In the genomic region with DNA sequence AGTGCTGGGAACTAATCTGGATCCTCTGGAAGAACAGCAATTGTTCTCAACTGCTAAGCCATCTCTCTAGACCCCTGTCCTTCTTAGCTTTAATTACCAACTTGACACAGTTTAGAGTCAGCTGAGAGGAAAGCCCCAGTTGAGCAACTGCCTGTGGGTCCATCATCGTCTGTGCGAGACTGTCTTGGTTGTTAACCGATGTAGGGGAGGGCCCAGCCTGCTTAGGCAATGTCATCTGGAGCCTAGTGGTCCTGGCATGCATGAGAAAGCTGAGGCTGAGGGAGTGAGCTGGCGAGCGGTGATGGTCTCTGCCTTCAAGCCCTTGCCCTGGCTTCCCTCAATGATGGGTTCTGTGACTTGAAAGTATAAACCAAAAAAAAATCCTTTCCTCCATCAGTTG, we compare ENCODE assay signal across 25 mouse cellular contexts. TPM values are rescaled to one million over a fixed set of nuclear protein-coding genes. Genes with fewer than 3 reads are reported as not detected.
"Had no signal": no experiment of that assay in that cellular context is flagged by ENCODE, and none has a peak within 500 bp of the region (broad histone marks: within the 10 kb centered on the region; RNA-seq: fewer than 3 reads in every experiment).

No protein-coding gene starts in this region.

- H3K4me2 ChIP-seq: lung, embryonic 14.5 days; midbrain, embryonic 12.5 days; neural tube, embryonic 13.5 days; neural tube, embryonic 15.5 days had no signal

- H3K9ac ChIP-seq: lung, embryonic 14.5 days; midbrain, embryonic 12.5 days; neural tube, embryonic 13.5 days; neural tube, embryonic 15.5 days had no signal

- H3K27ac ChIP-seq: midbrain, embryonic 10.5 days; midbrain, embryonic 12.5 days; neural tube, embryonic 13.5 days; neural tube, embryonic 15.5 days had no signal

- H3K36me3 ChIP-seq: midbrain, embryonic 10.5 days; midbrain, embryonic 12.5 days; neural tube, embryonic 13.5 days; neural tube, embryonic 15.5 days had no signal

- H3K4me3 ChIP-seq: midbrain, embryonic 10.5 days; midbrain, embryonic 12.5 days; myocyte; neural tube, embryonic 13.5 days; neural tube, embryonic 15.5 days had no signal

- ATAC-seq: midbrain, embryonic 16.5 days had no signal

- H3K9me3 ChIP-seq: midbrain, embryonic 10.5 days; midbrain, embryonic 12.5 days; neural tube, embryonic 13.5 days; neural tube, embryonic 15.5 days had no signal

- H3K4me1 ChIP-seq: midbrain, embryonic 12.5 days; neural tube, embryonic 13.5 days; neural tube, embryonic 15.5 days had no signal

- DNase-seq: lung, adult 18-20 months; lung, embryonic 14.5 days; lung, postnatal 10 days; lung, postnatal 4 days; midbrain, embryonic 14.5 days; retina, postnatal 1 day; right cerebral cortex, adult 18-20 months; right cerebral cortex, postnatal 25 days; right cerebral cortex, postnatal 4 days; spleen, adult 18-20 months; thymus, adult 18-20 months; thymus, postnatal 14 days; thymus, postnatal 36 days had no signal

- H3K27me3 ChIP-seq: neural tube, embryonic 13.5 days; neural tube, embryonic 15.5 days had no signal

RNA-seq across cellular contexts. Expression of gene 9930022D16Rik, which starts 1.1 kb away (rescaled TPM):
- polyA plus RNA-seq: liver, embryonic 16.5 days; lung, embryonic 14.5 days; lung, embryonic 16.5 days; midbrain, embryonic 10.5 days; midbrain, embryonic 12.5 days; midbrain, embryonic 14.5 days; midbrain, embryonic 16.5 days; myocyte; neural tube, embryonic 11.5 days; neural tube, embryonic 13.5 days; small intestine, adult 2 months; stomach, embryonic 14.5 days; stomach, embryonic 16.5 days had no signal
